Mouse (Mus musculus): ENCODE measurements around the gene Rreb1. TPM values are rescaled to one million over a fixed set of nuclear protein-coding genes. Genes with fewer than 3 reads are reported as not detected.

Gene Rreb1
- polyA plus RNA-seq, 1 experiment, result 4.6 TPM

GRCm38 (mm10) chr13:37908061-37908460, 129.9 kb downstream of the Rreb1 start:
- H3K36me3 ChIP-seq (ENCODE audit: control insufficient read depth, insufficient read depth, low read length), result no peaks in the 10 kb centered on the region
- H3K4me1 ChIP-seq (ENCODE audit: control insufficient read depth, insufficient read depth, low read length), result peaks cover under 1% of the 10 kb centered on the region; the same call in 1 of the 2 replicates
- no peaks in the 10 kb centered on the region for H3K27me3 ChIP-seq (ENCODE audit: control insufficient read depth, insufficient read depth, low read length)
- no peak overlapping the region for H3K27ac ChIP-seq (ENCODE audit: control insufficient read depth, insufficient read depth, low read depth, low read length)
- H3K4me3 ChIP-seq (ENCODE audit: control insufficient read depth, low read depth, low read length), result no peak overlapping the region
- TF ChIP-seq POLR2A (IDR thresholded peaks at IDR 0.05; ENCODE audit: control insufficient read depth, low read depth, low read length), result no peak

GRCm38 (mm10) chr13:37908493-37908892, 130.3 kb downstream of the Rreb1 start:
- no peaks in the 10 kb centered on the region for H3K27me3 ChIP-seq (ENCODE audit: control insufficient read depth, insufficient read depth, low read length)
- H3K4me3 ChIP-seq (ENCODE audit: control insufficient read depth, low read depth, low read length), result no peak overlapping the region
- no peak overlapping the region for H3K27ac ChIP-seq (ENCODE audit: control insufficient read depth, insufficient read depth, low read depth, low read length)
- no peaks in the 10 kb centered on the region for H3K36me3 ChIP-seq (ENCODE audit: control insufficient read depth, insufficient read depth, low read length)
- H3K4me1 ChIP-seq (ENCODE audit: control insufficient read depth, insufficient read depth, low read length), result no peaks in the 10 kb centered on the region
- TF ChIP-seq POLR2A (IDR thresholded peaks at IDR 0.05; ENCODE audit: control insufficient read depth, low read depth, low read length) (no peak), CTCF (IDR thresholded peaks at IDR 0.05; ENCODE audit: control insufficient read depth, insufficient read depth, insufficient replicate concordance, low read depth, low read length) (no peak)

- Histone ChIP-seq H3K4me1 (ENCODE audit: control insufficient read depth, insufficient read depth, low read length) (no peaks in the 10 kb centered on the region), H3K27me3 (ENCODE audit: control insufficient read depth, insufficient read depth, low read length) (no peaks in the 10 kb centered on the region), H3K36me3 (ENCODE audit: control insufficient read depth, insufficient read depth, low read length) (no peaks in the 10 kb centered on the region), H3K4me3 (ENCODE audit: control insufficient read depth, low read depth, low read length) (no peak overlapping the region), H3K27ac (ENCODE audit: control insufficient read depth, insufficient read depth, low read depth, low read length) (no peak overlapping the region)
- TF ChIP-seq CTCF (IDR thresholded peaks at IDR 0.05; ENCODE audit: control insufficient read depth, insufficient read depth, insufficient replicate concordance, low read depth, low read length) (no peak), POLR2A (IDR thresholded peaks at IDR 0.05; ENCODE audit: control insufficient read depth, low read depth, low read length) (no peak)
Measured at GRCm38 (mm10) chr13:37909225-37909624, 131.0 kb downstream of the Rreb1 start.

- no peaks in the 10 kb centered on the region for H3K4me1 ChIP-seq (ENCODE audit: control insufficient read depth, insufficient read depth, low read length)
- TF ChIP-seq CTCF (IDR thresholded peaks at IDR 0.05; ENCODE audit: control insufficient read depth, insufficient read depth, insufficient replicate concordance, low read depth, low read length), result no peak
- TF ChIP-seq POLR2A (IDR thresholded peaks at IDR 0.05; ENCODE audit: control insufficient read depth, low read depth, low read length), result no peak
- H3K4me3 ChIP-seq (ENCODE audit: control insufficient read depth, low read depth, low read length), result no peak overlapping the region
- H3K27ac ChIP-seq (ENCODE audit: control insufficient read depth, insufficient read depth, low read depth, low read length), result no peak overlapping the region
- no peaks in the 10 kb centered on the region for H3K27me3 ChIP-seq (ENCODE audit: control insufficient read depth, insufficient read depth, low read length)
- H3K36me3 ChIP-seq (ENCODE audit: control insufficient read depth, insufficient read depth, low read length), result no peaks in the 10 kb centered on the region
Measured at GRCm38 (mm10) chr13:37912011-37912410, 133.8 kb downstream of the Rreb1 start.

GRCm38 (mm10) chr13:37912591-37913467, 134.6 kb downstream of the Rreb1 start:
- Histone ChIP-seq H3K4me1 (ENCODE audit: control insufficient read depth, insufficient read depth, low read length) (no peaks in the 10 kb centered on the region), H3K27me3 (ENCODE audit: control insufficient read depth, insufficient read depth, low read length) (no peaks in the 10 kb centered on the region), H3K4me3 (ENCODE audit: control insufficient read depth, low read depth, low read length) (no peak overlapping the region), H3K27ac (ENCODE audit: control insufficient read depth, insufficient read depth, low read depth, low read length) (no peak overlapping the region), H3K36me3 (ENCODE audit: control insufficient read depth, insufficient read depth, low read length) (no peaks in the 10 kb centered on the region)
- TF ChIP-seq POLR2A (IDR thresholded peaks at IDR 0.05; ENCODE audit: control insufficient read depth, low read depth, low read length) (no peak), CTCF (IDR thresholded peaks at IDR 0.05; ENCODE audit: control insufficient read depth, insufficient read depth, insufficient replicate concordance, low read depth, low read length) (no peak)

GRCm38 (mm10) chr13:37913963-37914362, 135.8 kb downstream of the Rreb1 start:
- Histone ChIP-seq H3K4me3 (ENCODE audit: control insufficient read depth, low read depth, low read length) (no peak overlapping the region), H3K36me3 (ENCODE audit: control insufficient read depth, insufficient read depth, low read length) (no peaks in the 10 kb centered on the region), H3K4me1 (ENCODE audit: control insufficient read depth, insufficient read depth, low read length) (no peaks in the 10 kb centered on the region), H3K27me3 (ENCODE audit: control insufficient read depth, insufficient read depth, low read length) (no peaks in the 10 kb centered on the region), H3K27ac (ENCODE audit: control insufficient read depth, insufficient read depth, low read depth, low read length) (no peak overlapping the region)
- no peak for TF ChIP-seq POLR2A (IDR thresholded peaks at IDR 0.05; ENCODE audit: control insufficient read depth, low read depth, low read length)
- TF ChIP-seq CTCF (IDR thresholded peaks at IDR 0.05; ENCODE audit: control insufficient read depth, insufficient read depth, insufficient replicate concordance, low read depth, low read length), result no peak

GRCm38 (mm10) chr13:37918336-37919261, 140.4 kb downstream of the Rreb1 start:
- Histone ChIP-seq H3K27ac (ENCODE audit: control insufficient read depth, insufficient read depth, low read depth, low read length) (no peak overlapping the region), H3K4me3 (ENCODE audit: control insufficient read depth, low read depth, low read length) (no peak overlapping the region), H3K4me1 (ENCODE audit: control insufficient read depth, insufficient read depth, low read length) (no peaks in the 10 kb centered on the region; the same call in 1 of the 2 replicates), H3K27me3 (ENCODE audit: control insufficient read depth, insufficient read depth, low read length) (no peaks in the 10 kb centered on the region), H3K36me3 (ENCODE audit: control insufficient read depth, insufficient read depth, low read length) (no peaks in the 10 kb centered on the region)
- TF ChIP-seq CTCF (IDR thresholded peaks at IDR 0.05; ENCODE audit: control insufficient read depth, insufficient read depth, insufficient replicate concordance, low read depth, low read length), result no peak
- TF ChIP-seq POLR2A (IDR thresholded peaks at IDR 0.05; ENCODE audit: control insufficient read depth, low read depth, low read length), result no peak
